Mouse (Mus musculus) embryo, embryonic 11.5 days (tissue): ENCODE results near the gene Mkrn2.

Experiments used
- DNase-seq: peaks from one replicate; pipeline ENCODE4 v3.0.0-alpha.2; 2012; ENCODE audit warnings: low read depth, low spot score

The Mkrn2 gene

GRCm38 (mm10) chr6:115601715-115602523, at the start of gene Mkrn2:
Mkrn2 (plus strand) TSS chr6:115601902.
- DNase-seq: peak; percentile 82

DNA sequence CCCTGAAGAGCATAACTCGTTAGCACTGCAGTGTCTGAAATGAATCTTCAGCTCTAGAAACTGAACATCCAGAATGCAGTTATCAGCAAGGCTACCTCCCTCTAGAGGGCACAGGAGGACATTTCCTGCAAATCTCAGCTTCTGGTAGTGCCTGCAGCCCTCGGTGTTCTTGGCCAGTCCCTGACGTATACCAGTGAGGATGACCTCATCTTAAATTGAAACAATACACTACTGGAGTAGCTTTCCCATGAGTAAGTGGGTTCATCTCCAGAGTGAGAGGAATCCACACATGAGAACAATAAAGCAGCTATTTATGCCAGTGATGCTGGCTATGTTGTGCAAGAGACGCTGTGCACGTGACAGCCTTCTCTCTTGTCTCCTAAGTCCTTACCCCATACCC, 46.2 kb upstream of the Mkrn2 start:
- no peak for DNase-seq

GRCm38 (mm10) chr6:115558176-115558575, 43.5 kb upstream of the Mkrn2 start:
- no peak for DNase-seq

- no peak for DNase-seq
Observed at GRCm38 (mm10) chr6:115559651-115560632, 41.8 kb upstream of the Mkrn2 start.

DNA sequence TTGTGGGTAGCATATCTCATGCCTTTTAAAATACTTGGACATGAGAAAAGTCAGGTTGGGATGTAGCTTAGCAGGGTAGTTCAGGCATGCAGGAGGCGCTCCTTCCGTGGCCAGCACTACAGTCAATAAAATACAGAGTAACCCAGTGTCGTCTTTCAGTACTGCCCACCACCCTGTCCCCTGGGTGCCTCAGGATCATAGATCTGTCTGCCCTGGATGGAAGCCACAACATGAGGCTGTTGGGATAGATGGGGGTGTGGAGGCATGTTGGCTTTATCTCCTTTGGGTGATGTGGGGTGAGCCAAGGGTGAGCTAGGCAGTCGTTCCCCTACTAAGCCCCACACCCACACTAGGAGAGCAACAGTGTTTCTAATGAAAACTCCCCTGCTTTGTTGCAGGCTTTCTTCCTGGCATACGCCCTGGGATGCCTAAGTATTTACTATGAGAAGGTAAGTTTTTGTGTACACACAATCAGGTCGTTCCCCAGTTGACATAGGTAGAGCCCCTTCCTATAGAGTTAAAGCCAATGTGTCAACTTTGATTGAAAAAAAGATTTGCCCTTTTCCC, 36.1 kb upstream of the Mkrn2 start:
- DNase-seq: no peak

GRCm38 (mm10) chr6:115574171-115574570, 27.5 kb upstream of the Mkrn2 start:
- no peak for DNase-seq

- DNase-seq: no peak
Observed at GRCm38 (mm10) chr6:115577407-115577806, 24.3 kb upstream of the Mkrn2 start.

- no peak for DNase-seq
Observed at GRCm38 (mm10) chr6:115577941-115578340, 23.8 kb upstream of the Mkrn2 start.

DNA sequence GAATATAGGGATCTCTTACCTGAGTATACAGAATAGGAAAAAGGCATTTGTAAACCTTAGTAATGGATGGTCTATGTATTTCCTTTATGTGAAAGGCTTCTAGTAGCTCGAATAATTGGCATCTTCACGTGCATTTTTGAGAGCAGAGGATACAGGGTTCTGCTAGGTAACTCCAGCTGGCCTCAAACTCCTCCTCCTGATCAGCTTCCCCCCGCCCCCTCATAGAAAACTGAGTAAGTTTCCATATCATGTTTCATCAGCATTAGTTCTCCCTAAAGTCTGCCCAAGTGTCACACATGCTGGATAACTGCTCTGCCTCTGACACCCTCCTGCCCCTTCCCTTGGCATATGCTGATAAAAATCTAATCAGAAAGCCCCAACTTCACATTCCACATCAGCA, 20.9 kb upstream of the Mkrn2 start:
- DNase-seq: no peak

DNA sequence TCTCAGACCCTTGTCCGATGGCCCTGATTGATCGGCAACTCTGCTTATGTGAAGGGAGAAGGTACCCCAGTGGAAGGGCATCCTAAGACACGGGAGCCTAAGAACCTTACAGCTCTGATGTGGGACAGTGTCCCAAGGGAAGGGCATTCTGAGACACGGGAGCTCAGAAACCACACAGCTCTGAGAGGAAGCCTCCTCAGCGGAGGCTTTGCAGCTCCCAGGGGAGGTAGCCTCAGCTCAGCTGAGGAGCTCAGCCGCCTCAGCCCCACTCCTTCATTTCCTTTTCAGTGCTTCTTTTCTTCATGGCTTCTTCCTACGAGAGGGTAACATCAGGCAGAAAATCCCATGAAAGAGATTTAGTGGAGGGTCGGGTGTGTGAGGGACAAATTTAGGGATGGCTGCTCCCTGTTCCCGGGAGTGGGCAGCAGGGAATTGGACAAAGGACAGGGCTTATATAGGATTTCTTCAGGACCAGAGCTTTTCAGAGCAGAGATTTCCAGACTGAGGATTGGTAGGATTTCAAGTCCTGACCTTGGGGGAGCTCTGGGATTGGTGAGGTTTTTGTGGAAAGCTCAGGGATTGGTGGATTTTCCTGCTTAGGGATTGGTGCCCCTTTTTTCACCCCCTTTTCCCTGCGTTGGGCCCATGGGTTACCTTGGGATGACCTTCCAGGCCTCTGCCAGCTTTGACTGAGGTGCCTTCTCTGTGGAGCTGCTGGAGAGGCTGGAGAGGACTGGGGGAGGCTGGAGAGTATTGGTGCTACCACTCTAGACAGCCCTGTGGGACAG, 19.2 kb upstream of the Mkrn2 start:
- DNase-seq: no peak

DNA sequence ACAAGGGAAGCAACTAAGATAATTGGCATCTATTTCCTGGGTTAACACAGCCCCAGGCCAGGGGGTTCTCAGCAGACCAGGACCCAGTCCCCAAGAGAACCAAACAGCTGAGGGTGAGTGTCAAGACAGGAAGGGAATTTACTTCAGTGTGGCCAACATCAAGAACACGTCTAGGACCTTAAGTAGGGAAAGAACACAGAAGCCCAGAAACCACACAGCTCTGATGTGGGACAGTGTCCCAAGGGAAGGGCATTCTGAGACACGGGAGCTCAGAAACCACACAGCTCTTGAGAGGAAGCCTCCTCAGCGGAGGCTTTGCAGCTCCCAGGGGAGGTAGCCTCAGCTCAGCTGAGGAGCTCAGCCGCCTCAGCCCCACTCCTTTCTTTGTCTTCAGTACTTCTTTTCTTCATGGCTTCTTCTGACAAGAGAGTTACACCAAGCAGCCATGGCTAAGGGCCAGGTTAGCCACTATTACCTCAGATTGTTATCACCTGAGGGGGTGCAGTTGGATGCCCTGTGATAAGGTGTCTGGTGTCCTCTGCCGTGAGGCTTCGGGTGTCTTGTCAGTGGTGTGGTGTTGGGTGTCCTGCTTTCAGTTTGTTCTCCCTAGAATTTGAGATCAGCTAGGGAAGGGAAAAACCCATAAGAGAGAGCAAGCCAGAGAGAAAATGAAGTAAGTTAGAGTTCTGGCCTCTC, 18.1 kb upstream of the Mkrn2 start:
- no peak for DNase-seq

- no peak for DNase-seq
Observed at GRCm38 (mm10) chr6:115584176-115584575, 17.5 kb upstream of the Mkrn2 start.

GRCm38 (mm10) chr6:115586321-115586720, 15.4 kb upstream of the Mkrn2 start:
- no peak for DNase-seq

DNA sequence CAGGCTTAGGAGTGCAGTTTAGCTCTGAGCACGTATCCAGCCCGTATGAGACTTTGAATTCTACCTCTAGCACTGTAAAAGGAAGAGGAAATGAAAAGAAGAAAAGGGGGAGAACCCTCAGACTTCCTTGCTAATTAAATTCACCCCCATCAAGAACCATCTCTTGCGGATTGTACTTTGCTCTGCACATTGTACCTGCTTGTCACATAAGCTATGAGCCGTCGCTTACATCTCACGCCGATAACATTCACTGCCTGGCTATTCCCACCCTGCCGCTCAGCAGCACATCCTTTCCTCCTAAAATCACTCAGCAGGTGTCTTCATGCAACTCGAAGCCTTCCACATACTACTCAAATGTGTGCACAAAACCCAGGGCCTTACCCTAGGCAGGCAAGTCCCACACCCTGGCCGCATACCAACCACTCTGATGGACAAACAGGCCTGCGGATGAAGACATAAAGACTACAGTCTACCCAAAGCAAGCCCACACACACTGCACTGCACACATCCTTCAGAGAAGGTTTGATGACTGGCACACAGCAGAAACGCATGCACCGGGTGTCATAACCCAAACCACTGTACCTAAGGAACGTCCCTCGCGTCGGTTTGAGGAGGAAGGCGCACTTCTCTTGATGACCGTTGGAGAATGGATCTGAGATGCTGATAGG, 9.9 kb upstream of the Mkrn2 start:
- no peak for DNase-seq

GRCm38 (mm10) chr6:115592458-115592857, 9.2 kb upstream of the Mkrn2 start, which contains the start of gene Mkrn2os:
Mkrn2os (minus strand) TSS chr6:115592576.
- no peak for DNase-seq

DNA sequence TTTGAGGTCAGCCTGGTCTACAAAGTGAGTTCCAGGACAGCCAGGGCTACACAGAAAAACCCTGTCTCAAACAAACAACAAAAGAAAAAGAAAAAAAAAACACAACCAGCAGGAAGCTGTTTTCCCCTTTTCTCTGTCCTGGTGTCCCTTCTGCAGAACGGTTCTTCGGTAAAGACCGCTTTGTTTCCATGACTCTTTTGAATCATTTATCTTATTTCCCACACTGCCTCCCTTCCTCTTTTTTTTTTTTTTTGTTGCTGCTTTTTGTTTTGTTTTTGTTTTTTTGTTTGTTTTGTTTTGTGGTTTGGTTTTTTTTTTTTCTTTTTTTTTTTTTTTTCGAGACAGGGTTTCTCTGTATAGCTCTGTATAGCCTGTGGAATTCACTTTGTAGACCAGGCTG, 8.4 kb upstream of the Mkrn2 start:
- DNase-seq: no peak

DNA sequence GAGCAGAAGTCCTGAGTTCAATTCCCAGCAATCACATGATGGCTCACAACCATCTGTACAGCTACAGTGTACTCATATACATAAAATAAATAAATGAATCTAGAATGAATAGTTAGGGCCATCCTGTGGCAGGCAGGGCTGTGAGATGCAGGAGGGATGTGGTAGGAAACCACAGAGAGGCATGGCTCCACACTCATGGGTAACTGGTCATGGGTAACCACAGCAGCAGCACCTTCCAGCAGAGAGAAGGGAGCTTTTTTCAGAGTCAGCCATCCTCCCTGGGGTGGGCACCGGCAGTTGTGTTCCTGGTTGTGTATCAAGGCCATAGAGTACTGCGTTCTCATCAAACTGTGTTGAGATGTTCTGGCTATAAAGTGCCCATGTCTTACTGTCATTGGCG, 7.2 kb upstream of the Mkrn2 start:
- DNase-seq: no peak

DNA sequence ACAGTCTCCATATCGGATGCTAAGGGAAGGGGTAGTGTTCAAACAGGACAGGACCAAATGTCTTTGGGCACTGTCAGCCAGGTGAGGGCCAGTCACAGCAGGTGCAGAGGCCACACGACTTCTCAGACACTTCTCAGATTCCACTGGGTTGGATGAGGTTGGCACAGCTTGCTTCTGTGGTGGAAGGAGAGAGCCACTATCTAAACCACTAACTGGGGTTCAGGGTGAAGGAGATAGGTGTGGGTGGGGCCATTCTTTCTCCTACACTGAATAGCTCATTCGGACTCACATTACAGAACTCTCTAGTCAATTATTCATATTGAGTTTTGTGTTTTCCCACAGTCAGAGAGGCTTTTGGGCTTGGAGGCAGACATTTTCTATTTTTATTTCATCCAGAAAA, 6.0 kb upstream of the Mkrn2 start:
- DNase-seq: no peak

DNA sequence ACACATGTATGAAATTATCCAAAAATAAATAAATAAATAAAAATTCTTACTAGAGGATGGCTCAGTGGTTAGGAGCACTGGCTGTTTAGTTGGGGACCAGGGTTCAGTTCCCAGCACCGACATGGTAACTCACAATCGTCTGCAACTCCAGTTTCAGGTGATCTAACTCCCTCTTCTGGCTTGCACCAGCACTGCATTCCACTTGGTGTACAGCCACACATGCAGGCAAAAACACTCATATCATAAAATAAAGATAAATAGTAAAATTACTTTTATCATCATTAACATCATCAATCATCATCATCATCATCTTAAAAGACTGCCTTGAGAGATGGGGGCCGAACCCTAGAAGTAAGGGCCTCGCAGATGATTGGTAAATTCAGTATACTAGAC, 384 bp upstream of the Mkrn2 start:
- no peak for DNase-seq

DNA sequence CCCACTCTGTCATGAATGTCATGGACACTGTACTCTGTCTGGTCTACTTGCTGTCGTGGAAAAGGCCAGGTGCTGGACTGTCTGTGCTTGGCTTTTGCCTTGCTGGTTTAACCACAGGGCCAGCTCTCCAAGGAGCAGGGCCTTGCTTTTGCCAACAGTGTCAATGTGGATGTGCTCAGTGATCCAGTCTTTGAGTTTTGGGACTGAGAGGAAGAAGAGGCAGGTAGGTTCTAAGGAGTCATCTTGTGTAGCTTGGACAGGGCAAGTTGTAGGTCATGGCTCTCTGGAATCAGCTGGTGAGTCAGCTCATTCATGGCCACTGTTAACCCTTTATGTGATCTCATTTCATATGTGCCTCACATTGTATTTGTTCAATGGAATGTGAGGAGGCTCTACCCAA, 4.8 kb downstream of the Mkrn2 start:
- DNase-seq: no peak
